Mouse (Mus musculus) stomach, postnatal 0 days (tissue): Measurements from ENCODE around the gene Tsen54.

Experiments used
- CTCF ChIP-seq: IDR thresholded peaks from 2 replicates; pipeline ENCODE4 v1.5.1; 2016; ENCODE audit warnings: antibody characterized with exemption, low read depth, mild to moderate bottlenecking, moderate library complexity
- EP300 ChIP-seq: optimal IDR thresholded peaks from 2 replicates; pipeline ENCODE3; 2016; ENCODE audit warnings: antibody characterized with exemption

DNA sequence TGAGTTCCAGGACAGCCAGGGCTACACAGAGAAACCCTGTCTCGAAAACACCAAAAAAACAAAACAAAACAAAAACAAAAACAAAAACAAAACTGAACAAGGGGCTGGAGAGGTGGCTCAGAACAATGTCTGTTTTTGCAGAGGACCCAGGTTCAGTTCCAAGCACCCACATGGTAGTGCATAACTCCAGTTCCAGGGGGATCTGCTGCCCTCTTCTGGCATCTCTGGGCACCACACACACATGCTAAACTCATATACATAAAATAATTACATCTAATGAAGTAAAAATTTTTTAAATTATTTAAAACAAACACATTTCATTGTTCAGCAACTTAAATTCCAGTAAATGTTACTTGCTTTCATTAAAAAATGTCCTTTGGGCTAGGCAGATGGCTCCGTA, 31.3 kb downstream of the Tsen54 start:
- no peak for TF ChIP-seq EP300
- peak; percentile 44 for TF ChIP-seq CTCF
